Mouse (Mus musculus): ENCODE measurements around the gene Tacr3. TPM values are rescaled to one million over a fixed set of nuclear protein-coding genes. Genes with fewer than 3 reads are reported as not detected.

Gene Tacr3
- polyA plus RNA-seq, 1 experiment from 2014 or later = 1.7 TPM

DNA sequence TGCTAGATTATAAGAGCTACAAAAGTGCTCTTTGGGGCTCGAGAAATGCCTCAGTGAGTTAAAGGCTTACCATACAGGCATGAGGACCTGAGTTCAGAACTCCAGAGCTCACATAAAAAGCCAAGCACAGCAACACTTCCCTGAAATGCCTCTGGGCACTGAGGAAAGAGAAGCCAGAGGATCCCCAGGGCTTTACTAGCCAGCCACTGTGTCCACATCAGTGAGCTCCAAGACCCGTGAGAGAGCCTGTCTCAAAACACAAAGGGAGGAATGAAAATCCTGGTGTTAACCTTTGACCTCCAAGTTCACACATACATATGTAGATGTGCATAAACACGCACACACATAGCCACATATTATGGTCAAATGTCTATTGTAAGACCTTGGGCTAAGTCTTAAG is 150.1 kb downstream of the Tacr3 start:
- Histone ChIP-seq H3K27ac (ENCODE audit: low read length) (no peak overlapping the region), H3K9ac (replicated peaks; ENCODE audit: low read depth, low read length) (no peak overlapping the region), H3K4me3 (replicated peaks; ENCODE audit: low read length) (no peak overlapping the region), H3K4me1 (replicated peaks; ENCODE audit: control insufficient read depth, insufficient read depth, low read length) (no peaks in the 10 kb centered on the region), H3K36me3 (ENCODE audit: control insufficient read depth, insufficient read depth) (no peaks in the 10 kb centered on the region), H3K4me2 (ENCODE audit: low read length) (no peak overlapping the region), H3K9me3 (ENCODE audit: control insufficient read depth, low read length) (no peaks in the 10 kb centered on the region), H3K27me3 (replicated peaks; ENCODE audit: control insufficient read depth, insufficient read depth, low read length) (no peaks in the 10 kb centered on the region)
- no peak for ATAC-seq
- WGBS = 31% methylated on average over 3 of the region's 3 CpGs

DNA sequence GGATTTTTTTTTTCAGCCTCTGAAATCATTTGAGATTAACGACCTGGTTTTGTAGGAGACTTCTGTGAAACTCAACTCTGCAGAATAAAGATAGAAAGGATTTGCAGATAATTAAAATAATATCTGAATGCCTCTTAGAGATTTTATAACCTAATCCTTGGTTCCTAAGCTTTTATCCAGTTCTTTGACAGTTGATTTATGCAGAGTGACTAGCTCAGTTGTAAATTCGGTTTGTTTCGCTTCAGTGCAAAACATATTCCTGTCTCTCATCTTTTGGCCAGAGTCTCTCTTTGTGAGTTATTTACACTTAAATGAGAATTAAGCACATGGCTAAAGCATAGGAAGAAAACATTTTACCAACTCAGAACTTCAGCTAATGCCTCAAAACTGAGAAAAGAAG is 151.3 kb downstream of the Tacr3 start:
- Histone ChIP-seq H3K4me3 (replicated peaks; ENCODE audit: low read length) (no peak overlapping the region), H3K27ac (ENCODE audit: low read length) (no peak overlapping the region), H3K4me1 (replicated peaks; ENCODE audit: control insufficient read depth, insufficient read depth, low read length) (no peaks in the 10 kb centered on the region), H3K27me3 (replicated peaks; ENCODE audit: control insufficient read depth, insufficient read depth, low read length) (no peaks in the 10 kb centered on the region), H3K36me3 (ENCODE audit: control insufficient read depth, insufficient read depth) (no peaks in the 10 kb centered on the region), H3K4me2 (ENCODE audit: low read length) (no peak overlapping the region), H3K9me3 (ENCODE audit: control insufficient read depth, low read length) (no peaks in the 10 kb centered on the region), H3K9ac (replicated peaks; ENCODE audit: low read depth, low read length) (no peak overlapping the region)
- ATAC-seq = no peak
- 50% methylated on average over 3 of the region's 3 CpGs for WGBS
